Mouse (Mus musculus) inflammation-experienced regulatory T-cells, adult 6 months (primary cell): ENCODE measurements around the gene Chil5. TPM values are rescaled to one million over a fixed set of nuclear protein-coding genes. Genes with fewer than 3 reads are reported as not detected.

Experiments
- polyA plus RNA-seq, 3 experiments: library from polyadenylated mRNA; unstranded; fragments of 100-300 nt; shearing (Covaris generic); gene quantifications; one replicate each; pipeline ENCODE4 v1.2.1; 2017

Chil5 gene
- polyA plus RNA-seq, 3 experiments from 2014 or later = 2.5 to 8.1 (median 7.1) TPM

Other genes with a start within 250 kb of the Chil5 start
- gene Rap1a, start 231.5 kb downstream of the Chil5 start, polyA plus RNA-seq = 100 to 1,000 TPM; 142 to 303 (median 166) TPM
- under 1 TPM in 2 of 3 experiments, not detected in 1; 0.26 to 0.39 TPM for gene Adora3, start 162.0 kb downstream of the Chil5 start, polyA plus RNA-seq
- gene Tmigd3, start 161.9 kb downstream of the Chil5 start, polyA plus RNA-seq = not detected
- gene I830077J02Rik, start 100.2 kb downstream of the Chil5 start, polyA plus RNA-seq = 1 to 10 TPM in 2 of 3 experiments, not detected in 1; 1.3 to 1.8 TPM
- 10 to 100 TPM; 43.7 to 76.5 (median 68.7) TPM for gene Wdr77, start 73.4 kb downstream of the Chil5 start, polyA plus RNA-seq
- 100 to 1,000 TPM; 356 to 533 (median 366) TPM for gene Atp5f1, start 72.7 kb downstream of the Chil5 start, polyA plus RNA-seq
- 1 to 10 TPM; 1.4 to 4.3 (median 4.2) TPM for gene Ovgp1, start 59.1 kb downstream of the Chil5 start, polyA plus RNA-seq
- gene Pifo, start 18.2 kb downstream of the Chil5 start, polyA plus RNA-seq = under 1 TPM; 0.38 to 0.88 (median 0.83) TPM
- gene Chia1, start 80.4 kb upstream of the Chil5 start, polyA plus RNA-seq = under 1 TPM in 2 of 3 experiments, not detected in 1; 0.29 to 0.64 TPM
- not detected for gene Chil3, start 134.8 kb upstream of the Chil5 start, polyA plus RNA-seq
- not detected for gene Chil4, start 186.7 kb upstream of the Chil5 start, polyA plus RNA-seq